Mouse (Mus musculus) heart, embryonic 11.5 days (tissue): ENCODE results near the gene Cttnbp2nl. TPM values are rescaled to one million over a fixed set of nuclear protein-coding genes. Genes with fewer than 3 reads are reported as not detected.

Experiments used
- ATAC-seq: fragments of 200-750 bp; cut with Nextera tagmentation; replicated peaks from 2 replicates; pipeline ENCODE4 v1.8.0; 2017; ENCODE audit warnings: moderate library complexity; ENCODE audit not compliant: insufficient number of reproducible peaks, low FRiP score, low TSS enrichment
- H3K27ac ChIP-seq: fragments of 300-500 bp; sonication (generic); 2 replicates; pipeline ENCODE4 v1.5.1; 2014; ENCODE audit warnings: mild to moderate bottlenecking, low read depth, low read length
- H3K27me3 ChIP-seq: fragments of 300-500 bp; sonication (generic); 2 replicates; pipeline ENCODE4 v1.6.1; 2014; ENCODE audit warnings: mild to moderate bottlenecking, low read length, mixed read lengths; ENCODE audit not compliant: control insufficient read depth, insufficient read depth
- H3K36me3 ChIP-seq: fragments of 300-500 bp; sonication (generic); 2 replicates; pipeline ENCODE4 v1.6.1; 2014; ENCODE audit warnings: mild to moderate bottlenecking, low read length, moderate library complexity, mixed read lengths; ENCODE audit not compliant: control insufficient read depth, insufficient read depth
- H3K4me1 ChIP-seq: fragments of 300-500 bp; sonication (generic); 2 replicates; pipeline ENCODE4 v1.6.1; 2014; ENCODE audit warnings: low read length; ENCODE audit not compliant: control insufficient read depth, insufficient read depth
- H3K4me2 ChIP-seq: fragments of 300-500 bp; sonication (generic); 2 replicates; pipeline ENCODE4 v1.6.1; 2014; ENCODE audit warnings: mild to moderate bottlenecking, moderate library complexity
- H3K4me3 ChIP-seq: fragments of 300-500 bp; sonication (generic); 2 replicates; pipeline ENCODE4 v1.5.1; 2014; ENCODE audit warnings: low read depth, low read length
- H3K9ac ChIP-seq: fragments of 300-500 bp; sonication (generic); 2 replicates; pipeline ENCODE4 v1.6.1; 2014; ENCODE audit warnings: mild to moderate bottlenecking, low read depth, low read length, moderate library complexity
- H3K9me3 ChIP-seq: fragments of 300-500 bp; sonication (generic); replicated peaks from 2 replicates; pipeline ENCODE4 v1.6.1; 2016; ENCODE audit warnings: low read length; ENCODE audit not compliant: control insufficient read depth
- WGBS: fragments of 180-500 bp; shearing (Covaris S2); extraction: QIAGEN DNeasy Blood & Tissue Kit; methylation state at CpG from one replicate; pipeline ENCODE4 v1.1.7; 2014; ENCODE audit not compliant: insufficient replicate concordance; 5-methylcytosine and 5-hydroxymethylcytosine counted together
- polyA plus RNA-seq: library from polyadenylated mRNA; unstranded; fragments of >200 nt; fragmentation: Nextera tagmentation; extraction: Ambion mirVana; gene quantifications from 2 replicates; pipeline ENCODE4 v1.2.1, GENCODE M21; 2014

Gene Cttnbp2nl
- polyA plus RNA-seq, 1 experiment from 2014 or later: 26.1 TPM

GRCm38 (mm10) chr3:105090147-105090546, 37.2 kb upstream of the Cttnbp2nl start:
- H3K9me3 ChIP-seq: no peaks in the 10 kb centered on the region
- no peak for ATAC-seq
- no peak overlapping the region for H3K27ac ChIP-seq
- H3K4me3 ChIP-seq: no peak overlapping the region
- 78% methylated on average over 7 of the region's 7 CpGs for WGBS
- H3K9ac ChIP-seq: no peak overlapping the region
- H3K36me3 ChIP-seq: no peaks in the 10 kb centered on the region
- no peaks in the 10 kb centered on the region for H3K27me3 ChIP-seq
- no peaks in the 10 kb centered on the region for H3K4me1 ChIP-seq
- H3K4me2 ChIP-seq: no peak overlapping the region

DNA sequence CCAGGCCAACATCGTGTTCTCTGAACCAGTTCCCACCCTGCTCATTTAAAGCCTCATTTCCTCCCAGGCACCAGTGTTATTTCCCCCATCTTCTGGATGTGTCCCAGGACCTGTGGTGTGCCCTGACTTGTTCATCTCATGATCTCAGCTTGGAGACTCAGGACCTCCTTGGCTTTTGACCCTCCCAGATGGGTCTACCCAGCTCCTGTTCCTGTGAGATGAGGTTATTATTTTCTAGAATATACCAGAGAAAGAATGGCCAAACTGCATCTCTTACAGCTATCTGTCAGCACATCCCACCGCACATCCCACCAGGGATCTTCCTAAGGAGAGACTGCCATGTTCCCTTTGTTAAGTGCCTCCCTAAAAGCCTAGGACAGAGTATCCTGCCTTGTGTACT, 35.7 kb upstream of the Cttnbp2nl start:
- Histone ChIP-seq H3K4me2 (no peak overlapping the region), H3K27ac (no peak overlapping the region), H3K36me3 (no peaks in the 10 kb centered on the region), H3K9ac (no peak overlapping the region), H3K9me3 (no peaks in the 10 kb centered on the region), H3K4me1 (no peaks in the 10 kb centered on the region), H3K4me3 (no peak overlapping the region), H3K27me3 (no peaks in the 10 kb centered on the region)
- WGBS: 77% methylated on average over 2 of the region's 2 CpGs
- no peak for ATAC-seq

GRCm38 (mm10) chr3:105087344-105087743, 34.4 kb upstream of the Cttnbp2nl start:
- Histone ChIP-seq H3K4me2 (no peak overlapping the region), H3K9me3 (no peaks in the 10 kb centered on the region), H3K4me1 (no peaks in the 10 kb centered on the region), H3K9ac (no peak overlapping the region), H3K4me3 (no peak overlapping the region), H3K27me3 (no peaks in the 10 kb centered on the region), H3K36me3 (no peaks in the 10 kb centered on the region), H3K27ac (no peak overlapping the region)
- 43% methylated on average over 3 of the region's 3 CpGs for WGBS
- no peak for ATAC-seq

- Histone ChIP-seq H3K27me3 (no peaks in the 10 kb centered on the region), H3K4me2 (no peak overlapping the region), H3K36me3 (no peaks in the 10 kb centered on the region), H3K4me3 (no peak overlapping the region), H3K9me3 (no peaks in the 10 kb centered on the region), H3K4me1 (0 out of 2 replicates have a peak, but pooled peaks cover 2% of the 10 kb centered on the region), H3K27ac (no peak overlapping the region), H3K9ac (no peak overlapping the region)
- 25% methylated on average over 7 of the region's 7 CpGs for whole genome bisulfite sequencing
- peak; percentile 65; the same call in 1 of the 2 replicates for ATAC-seq
Measured at GRCm38 (mm10) chr3:105078231-105078826, 25.4 kb upstream of the Cttnbp2nl start.

DNA sequence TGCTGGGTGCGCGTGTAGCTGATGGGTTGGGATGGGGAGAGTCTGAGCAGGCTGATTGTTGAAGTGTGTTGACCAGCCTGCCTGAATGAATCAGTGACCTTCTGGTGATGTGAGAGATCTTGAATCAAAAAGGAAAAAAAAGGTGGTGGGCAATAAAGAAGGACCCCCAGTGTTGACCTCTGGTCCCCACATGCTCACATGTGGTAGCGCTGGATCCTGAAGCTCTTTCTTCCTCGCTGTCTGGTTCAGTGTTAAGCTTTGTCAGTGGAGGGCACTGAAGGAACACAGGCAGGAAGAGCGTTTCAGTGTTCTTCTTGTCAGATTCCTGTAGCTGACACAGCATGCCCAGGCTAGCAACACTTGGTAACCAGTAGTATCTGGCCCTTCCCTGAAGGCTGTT, 22.9 kb upstream of the Cttnbp2nl start:
- H3K27me3 ChIP-seq: no peaks in the 10 kb centered on the region
- WGBS: 91% methylated on average over 5 of the region's 5 CpGs
- H3K4me3 ChIP-seq: no peak overlapping the region
- no peak overlapping the region for H3K4me2 ChIP-seq
- H3K27ac ChIP-seq: no peak overlapping the region
- H3K9me3 ChIP-seq: no peaks in the 10 kb centered on the region
- H3K9ac ChIP-seq: no peak overlapping the region
- 0 out of 2 replicates have a peak, but pooled peaks cover 2% of the 10 kb centered on the region for H3K4me1 ChIP-seq
- no peaks in the 10 kb centered on the region for H3K36me3 ChIP-seq
- no peak for ATAC-seq

- Histone ChIP-seq H3K4me3 (no peak overlapping the region), H3K27ac (no peak overlapping the region), H3K9me3 (no peaks in the 10 kb centered on the region), H3K4me2 (no peak overlapping the region), H3K36me3 (no peaks in the 10 kb centered on the region), H3K9ac (no peak overlapping the region), H3K27me3 (no peaks in the 10 kb centered on the region), H3K4me1 (no peaks in the 10 kb centered on the region)
- no peak for ATAC-seq
- WGBS: 82% methylated on average over 10 of the region's 10 CpGs
Measured at GRCm38 (mm10) chr3:105072536-105072935, 19.6 kb upstream of the Cttnbp2nl start.

DNA sequence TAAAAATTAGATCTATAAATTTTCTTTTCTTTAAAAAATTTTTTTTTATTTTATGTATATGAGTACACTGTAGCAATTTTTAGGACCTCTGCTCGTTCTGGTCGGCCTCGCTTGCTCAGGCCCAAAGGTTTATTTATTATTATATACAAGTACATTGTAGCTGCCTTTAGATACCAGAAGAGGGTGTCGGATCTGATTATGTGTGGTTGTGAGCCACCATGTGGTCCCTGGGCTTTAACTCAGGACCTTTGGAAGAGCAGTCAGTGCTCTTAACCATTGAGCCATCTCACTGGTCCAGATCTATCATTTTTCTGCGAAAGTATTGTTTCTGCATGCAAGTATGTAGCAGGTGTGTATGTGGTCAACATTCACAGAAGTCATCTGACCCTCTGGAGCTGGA, 18.3 kb upstream of the Cttnbp2nl start:
- Histone ChIP-seq H3K9ac (no peak overlapping the region), H3K27me3 (no peaks in the 10 kb centered on the region), H3K4me2 (no peak overlapping the region), H3K27ac (no peak overlapping the region), H3K36me3 (no peaks in the 10 kb centered on the region), H3K4me3 (no peak overlapping the region), H3K9me3 (no peaks in the 10 kb centered on the region), H3K4me1 (no peaks in the 10 kb centered on the region)
- 87% methylated on average over 5 of the region's 5 CpGs for WGBS
- no peak for ATAC-seq

- Histone ChIP-seq H3K4me1 (no peaks in the 10 kb centered on the region), H3K27ac (no peak overlapping the region), H3K9me3 (no peaks in the 10 kb centered on the region), H3K9ac (no peak overlapping the region), H3K27me3 (no peaks in the 10 kb centered on the region), H3K4me3 (no peak overlapping the region), H3K36me3 (no peaks in the 10 kb centered on the region), H3K4me2 (no peak overlapping the region)
- ATAC-seq: no peak
- 62% methylated on average over 8 of the region's 8 CpGs for WGBS
Measured at GRCm38 (mm10) chr3:105070553-105070952, 17.6 kb upstream of the Cttnbp2nl start.

DNA sequence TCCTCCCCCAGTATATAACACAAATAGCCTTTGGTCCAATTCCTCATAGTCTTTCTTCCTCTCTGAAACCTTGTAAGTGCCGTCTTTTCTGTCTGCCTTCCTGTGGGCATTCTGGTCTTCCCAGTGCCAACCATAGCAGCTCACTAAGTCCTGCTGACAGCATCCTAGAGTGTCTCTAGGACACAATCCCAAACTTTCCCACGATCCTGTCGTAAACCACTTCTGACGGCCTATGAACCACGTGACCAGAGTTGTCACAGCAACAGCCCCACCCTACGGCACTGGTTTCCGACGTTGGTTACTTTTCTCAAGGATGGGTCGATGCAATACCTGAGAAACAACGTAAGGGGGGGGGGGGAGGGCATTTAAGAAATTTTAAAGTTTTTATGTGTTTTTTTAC, 13.6 kb upstream of the Cttnbp2nl start, which contains the start of gene 4930564D02Rik:
Gene 4930564D02Rik (plus strand): TSS at position 301 of the 400 bp plus-strand sequence.
- ATAC-seq: no peak
- no peak within 1 kb of the TSS for H3K27ac ChIP-seq

More for the DNA sequence above, 13.6 kb upstream of the Cttnbp2nl start, which contains the start of gene 4930564D02Rik:
- 74% methylated on average over 10 of the region's 10 CpGs for WGBS
- Histone ChIP-seq H3K4me3 (no peak within 1 kb of the TSS), H3K27me3 (no peaks in the 10 kb centered on the region), H3K9me3 (no peaks in the 10 kb centered on the region; the same call in 1 of the 2 replicates), H3K36me3 (no peaks in the 10 kb centered on the region), H3K4me2 (no peak within 1 kb of the TSS), H3K9ac (no peak within 1 kb of the TSS), H3K4me1 (no peaks in the 10 kb centered on the region)
